Mouse (Mus musculus): ENCODE measurements at regions not wholly inside any gene's neighbourhood (a gene's known extent, or its start where the extent isn't known, plus 50 kb on each side); places are given as distances from the start of the nearest gene placed in this dataset.

GRCm38 (mm10) chr1:155505361-155506077 lies 52.4 kb upstream of the Acbd6 start:
- TF ChIP-seq CTCF (conservative IDR thresholded peaks at IDR 0.05 in 1 of 2, IDR thresholded peaks at IDR 0.05 in 1 of 2; ENCODE audit: low read depth in 2 of 2, low read length in 2 of 2) = no peak
- TF ChIP-seq MAX (IDR thresholded peaks at IDR 0.05; ENCODE audit: low read length) = no peak
- no peak for TF ChIP-seq RCOR1 (conservative IDR thresholded peaks at IDR 0.05; ENCODE audit: low read depth, low read length)
- no peak for TF ChIP-seq EP300 (IDR thresholded peaks at IDR 0.05; ENCODE audit: low read length)
